Mouse (Mus musculus) embryonic facial prominence, embryonic 11.5 days (tissue): ENCODE measurements around the gene Ston2. TPM values are rescaled to one million over a fixed set of nuclear protein-coding genes. Genes with fewer than 3 reads are reported as not detected.

Source experiments
- ATAC-seq: fragments of 200-750 bp; cut with Nextera tagmentation; replicated peaks from 2 replicates; pipeline ENCODE4 v1.8.0; 2017; ENCODE audit warnings: low read depth; ENCODE audit not compliant: insufficient number of reproducible peaks, low FRiP score, low TSS enrichment
- DNase-seq: peaks from one replicate; pipeline ENCODE4 v3.0.0-alpha.2; 2015; ENCODE audit warnings: low spot score
- H3K27ac ChIP-seq: fragments of 300-500 bp; sonication (generic); replicated peaks from 2 replicates; pipeline ENCODE4 v1.5.1; 2014; ENCODE audit warnings: mild to moderate bottlenecking, low read depth, low read length, control low read depth
- H3K27me3 ChIP-seq: fragments of 300-500 bp; sonication (generic); 2 replicates; pipeline ENCODE4 v1.6.1; 2014; ENCODE audit warnings: mild to moderate bottlenecking, low read length, moderate library complexity, mixed read lengths; ENCODE audit not compliant: control insufficient read depth, insufficient read depth
- H3K36me3 ChIP-seq: fragments of 300-500 bp; sonication (generic); replicated peaks from 2 replicates; pipeline ENCODE4 v1.6.1; 2014; ENCODE audit warnings: low read depth, mild to moderate bottlenecking, low read length, moderate library complexity, mixed read lengths; ENCODE audit not compliant: control insufficient read depth, insufficient read depth
- H3K4me1 ChIP-seq: fragments of 300-500 bp; sonication (generic); 2 replicates; pipeline ENCODE4 v1.6.1; 2014; ENCODE audit warnings: low read length, mixed read lengths; ENCODE audit not compliant: control insufficient read depth, insufficient read depth
- H3K4me2 ChIP-seq: fragments of 300-500 bp; sonication (generic); 2 replicates; pipeline ENCODE4 v1.6.1; 2014; ENCODE audit warnings: low read depth, mild to moderate bottlenecking, control low read depth, low read length, moderate library complexity
- H3K4me3 ChIP-seq: fragments of 300-500 bp; sonication (generic); 2 replicates; pipeline ENCODE4 v1.5.1; 2014; ENCODE audit warnings: low read depth, low read length, control low read depth
- H3K9ac ChIP-seq: fragments of 300-500 bp; sonication (generic); replicated peaks from 2 replicates; pipeline ENCODE4 v1.6.1; 2014; ENCODE audit warnings: mild to moderate bottlenecking, control low read depth, low read length
- H3K9me3 ChIP-seq: fragments of 300-500 bp; sonication (generic); replicated peaks from 2 replicates; pipeline ENCODE4 v1.6.1; 2016; ENCODE audit warnings: mild to moderate bottlenecking, low read length, inconsistent platforms, mixed read lengths; ENCODE audit not compliant: control insufficient read depth
- WGBS: fragments of 180-500 bp; shearing (Covaris S2); extraction: QIAGEN DNeasy Blood & Tissue Kit; methylation state at CpG from one replicate; pipeline ENCODE4 v1.1.7; 2014; 5-methylcytosine and 5-hydroxymethylcytosine counted together
- polyA plus RNA-seq: library from polyadenylated mRNA; unstranded; fragments of >200 nt; fragmentation: Nextera tagmentation; extraction: Ambion mirVana; gene quantifications from 2 replicates; pipeline ENCODE4 v1.2.1, GENCODE M21; 2014

Gene Ston2
- polyA plus RNA-seq, 1 experiment from 2014 or later: 5.4 TPM

DNA sequence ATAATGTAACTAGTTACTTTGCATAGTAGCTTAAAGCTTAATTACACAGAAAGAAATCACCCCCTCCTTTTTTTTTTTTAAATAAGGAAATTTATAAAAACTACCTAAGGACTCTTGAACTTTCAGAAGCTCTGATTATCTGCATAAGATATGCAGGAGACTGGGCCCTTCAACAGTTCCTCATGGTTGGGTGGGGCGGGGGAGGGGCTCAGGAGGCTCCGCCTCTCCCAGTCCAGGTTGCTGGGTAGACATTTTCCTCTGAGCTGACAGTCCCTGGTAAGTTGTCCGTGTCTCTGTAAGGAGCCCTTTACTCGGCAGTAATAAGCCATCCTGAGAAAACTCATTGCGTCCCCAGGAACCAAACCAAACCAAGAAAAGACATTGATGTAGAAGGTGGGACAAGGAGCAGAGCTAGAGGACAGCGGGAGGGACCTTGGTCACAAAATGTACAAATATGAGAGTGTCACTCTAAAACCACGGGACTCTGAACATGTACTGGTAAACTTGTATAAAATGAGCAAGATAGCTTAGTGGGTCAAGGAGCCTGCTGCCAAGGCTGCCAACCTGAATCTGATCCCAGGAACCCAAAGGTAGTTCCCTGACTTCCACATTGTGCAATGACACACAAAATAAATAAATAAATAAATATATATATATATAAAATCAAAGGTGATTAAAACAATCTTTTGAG is 88.6 kb downstream of the Ston2 start:
- H3K36me3 ChIP-seq: no peaks in the 10 kb centered on the region
- no peak overlapping the region for H3K4me3 ChIP-seq
- no peak for ATAC-seq
- DNase-seq: no peak
- H3K9me3 ChIP-seq: no peaks in the 10 kb centered on the region
- no peak overlapping the region for H3K9ac ChIP-seq
- H3K27ac ChIP-seq: no peak overlapping the region
- no peaks in the 10 kb centered on the region for H3K27me3 ChIP-seq
- 89% methylated on average over 7 of the region's 7 CpGs for WGBS
- no peaks in the 10 kb centered on the region for H3K4me1 ChIP-seq
- no peak overlapping the region for H3K4me2 ChIP-seq

DNA sequence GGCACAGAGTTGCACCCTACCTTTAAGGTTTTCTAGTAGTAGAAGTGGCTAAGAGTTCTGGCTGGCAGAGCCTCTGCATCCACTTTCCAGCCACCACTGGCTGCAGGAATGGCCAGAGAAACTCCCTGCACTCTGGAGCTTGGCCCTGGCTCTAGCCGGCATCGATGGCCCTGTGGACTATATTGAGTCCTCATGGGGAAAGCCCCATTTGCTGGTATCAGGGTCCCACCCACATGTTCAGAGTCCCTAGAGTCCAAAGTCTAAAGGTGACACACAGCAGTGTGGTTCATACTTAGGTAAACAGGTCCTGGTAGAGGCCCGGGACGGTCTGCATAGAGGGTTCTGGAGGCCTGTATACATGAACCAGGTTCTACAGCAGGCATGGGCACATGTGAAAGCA is 92.0 kb downstream of the Ston2 start:
- ATAC-seq (no peak), DNase-seq (no peak)
- WGBS: 84% methylated on average over 4 of the region's 4 CpGs
- H3K4me1 ChIP-seq: no peaks in the 10 kb centered on the region
- H3K9me3 ChIP-seq: no peaks in the 10 kb centered on the region
- no peak overlapping the region for H3K4me2 ChIP-seq
- no peaks in the 10 kb centered on the region for H3K36me3 ChIP-seq
- H3K4me3 ChIP-seq: no peak overlapping the region
- H3K9ac ChIP-seq: no peak overlapping the region
- H3K27me3 ChIP-seq: no peaks in the 10 kb centered on the region
- H3K27ac ChIP-seq: no peak overlapping the region

DNA sequence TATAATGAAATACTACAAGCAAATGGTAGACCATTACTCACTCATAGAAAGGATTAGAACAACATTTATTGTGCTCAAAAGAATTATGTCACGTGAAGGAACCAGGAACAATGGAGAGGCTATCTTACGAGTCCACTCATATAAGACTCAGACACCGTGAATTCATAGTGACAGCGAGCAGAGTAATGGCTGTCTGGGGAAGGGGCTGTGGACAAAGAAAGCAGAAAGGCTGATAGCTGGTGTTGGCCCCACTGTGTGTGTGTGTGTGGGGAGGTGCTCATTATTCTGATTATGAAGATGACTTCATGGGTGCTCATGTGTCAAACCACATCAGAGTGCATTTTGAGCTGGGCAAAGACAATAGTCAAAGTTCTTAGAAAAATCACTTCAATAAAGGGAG is 92.4 kb downstream of the Ston2 start:
- DNase-seq: no peak
- H3K36me3 ChIP-seq: no peaks in the 10 kb centered on the region
- 80% methylated on average over 4 of the region's 4 CpGs for WGBS

DNA sequence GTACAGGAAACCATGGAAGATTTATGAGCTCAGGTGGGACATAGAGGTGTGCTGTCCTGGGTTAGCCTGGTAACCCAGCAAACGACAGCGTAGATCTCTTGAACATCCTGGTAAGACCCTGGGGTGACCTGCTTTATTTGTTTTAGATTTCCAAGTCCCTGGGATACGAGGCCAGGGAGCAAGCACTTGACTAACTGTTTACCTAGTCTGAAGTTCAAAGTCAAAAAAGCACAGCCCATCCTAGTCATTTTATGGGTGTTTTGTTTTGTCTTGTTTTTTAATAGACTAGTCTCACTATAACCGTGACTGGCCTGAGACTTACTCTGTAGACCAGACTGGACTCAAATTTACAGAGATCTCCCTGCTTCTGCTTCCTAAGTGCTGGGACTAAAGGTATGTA is 93.4 kb downstream of the Ston2 start:
- Histone ChIP-seq H3K9ac (no peak overlapping the region), H3K27ac (no peak overlapping the region), H3K27me3 (no peaks in the 10 kb centered on the region), H3K9me3 (no peaks in the 10 kb centered on the region), H3K4me3 (no peak overlapping the region), H3K36me3 (no peaks in the 10 kb centered on the region), H3K4me2 (no peak overlapping the region), H3K4me1 (no peaks in the 10 kb centered on the region)
- ATAC-seq (no peak), DNase-seq (no peak)
- WGBS: 71% methylated on average over 4 of the region's 4 CpGs

More for the DNA sequence above, 92.4 kb downstream of the Ston2 start:
- H3K9me3 ChIP-seq: no peaks in the 10 kb centered on the region
- H3K9ac ChIP-seq: no peak overlapping the region
- no peak overlapping the region for H3K27ac ChIP-seq
- no peaks in the 10 kb centered on the region for H3K27me3 ChIP-seq
- no peak overlapping the region for H3K4me2 ChIP-seq
- H3K4me3 ChIP-seq: no peak overlapping the region
- ATAC-seq: no peak
- no peaks in the 10 kb centered on the region for H3K4me1 ChIP-seq

DNA sequence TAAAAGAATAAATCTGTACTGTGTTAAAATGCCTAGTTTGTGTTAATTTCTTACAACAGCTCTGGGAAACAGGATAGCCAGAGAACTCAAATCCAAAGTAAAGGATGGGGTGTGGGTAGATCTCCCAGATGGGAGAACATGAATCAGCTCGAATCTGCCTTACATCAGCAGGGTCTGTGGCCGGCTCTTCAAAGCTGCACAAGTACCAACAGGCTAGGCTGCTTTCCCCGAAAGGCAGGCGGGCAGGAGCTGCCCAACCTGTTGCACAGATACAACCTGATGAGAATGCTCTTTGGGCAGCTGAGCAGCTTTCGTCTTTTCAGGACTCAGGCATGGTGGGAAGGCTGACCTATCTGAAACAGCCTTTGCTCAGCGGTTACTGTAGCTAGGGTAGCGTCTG is 94.6 kb downstream of the Ston2 start:
- DNase-seq (peak; percentile 47), ATAC-seq (no peak)
- Histone ChIP-seq H3K27ac (no peak overlapping the region), H3K27me3 (no peaks in the 10 kb centered on the region), H3K9ac (no peak overlapping the region), H3K9me3 (no peaks in the 10 kb centered on the region), H3K4me2 (no peak overlapping the region), H3K4me1 (no peaks in the 10 kb centered on the region), H3K4me3 (no peak overlapping the region), H3K36me3 (no peaks in the 10 kb centered on the region)
- 80% methylated on average over 7 of the region's 7 CpGs for WGBS

DNA sequence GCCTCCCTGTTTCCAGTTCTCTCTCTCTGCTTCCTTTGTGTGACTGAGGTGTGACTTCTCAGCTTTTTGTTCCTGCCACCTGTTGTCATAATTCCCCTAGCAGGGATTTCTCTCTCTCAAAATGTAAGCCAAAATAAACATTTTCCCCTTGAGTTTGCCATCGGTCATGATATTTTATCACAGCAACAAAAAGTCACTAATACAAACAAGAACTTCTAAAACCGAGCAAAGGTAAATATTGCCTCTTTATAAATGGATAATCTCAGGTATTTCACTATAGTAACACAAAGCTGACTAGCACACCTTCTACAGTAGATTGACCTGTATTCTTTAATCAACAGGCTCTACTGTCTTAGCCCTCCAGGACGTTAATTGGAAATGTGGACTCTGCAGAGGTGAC is 95.2 kb downstream of the Ston2 start:
- Histone ChIP-seq H3K9me3 (no peaks in the 10 kb centered on the region), H3K4me1 (no peaks in the 10 kb centered on the region), H3K27ac (no peak overlapping the region), H3K9ac (no peak overlapping the region), H3K4me2 (no peak overlapping the region), H3K27me3 (no peaks in the 10 kb centered on the region), H3K4me3 (no peak overlapping the region), H3K36me3 (no peaks in the 10 kb centered on the region)
- DNase-seq: no peak
- ATAC-seq: no peak
- WGBS: 85% methylated on average over 3 of the region's 3 CpGs

DNA sequence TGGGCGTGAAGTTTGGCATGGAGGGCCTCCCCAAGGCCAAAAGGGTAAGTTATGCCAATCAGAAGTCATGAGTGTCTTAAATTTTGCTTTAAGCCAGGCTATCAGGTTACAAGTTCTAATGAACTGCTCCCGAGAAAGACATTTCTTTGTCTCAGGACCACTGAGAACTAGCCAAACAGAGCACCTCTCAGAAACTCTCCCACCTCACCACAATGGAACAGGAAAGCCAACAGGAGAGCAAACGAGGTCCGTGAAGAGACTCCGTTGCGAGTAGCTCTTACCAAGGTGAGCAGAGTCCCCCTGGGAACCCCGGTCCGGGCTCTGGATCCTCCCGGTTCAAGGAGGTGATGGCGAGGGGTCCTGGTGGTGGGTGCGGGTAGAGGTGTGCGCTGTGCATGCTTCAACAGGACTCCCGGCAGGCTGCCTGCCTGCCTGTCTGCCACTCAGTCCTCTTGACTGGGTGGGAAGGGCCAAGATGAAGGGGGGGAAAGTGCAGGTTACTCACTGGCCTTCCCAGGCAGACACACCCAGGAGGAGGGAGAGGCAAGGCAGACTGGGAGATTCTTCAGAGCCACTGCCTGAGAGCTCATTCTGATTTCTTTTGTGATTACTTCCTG is 102.4 kb downstream of the Ston2 start:
- Histone ChIP-seq H3K27me3 (no peaks in the 10 kb centered on the region), H3K9me3 (no peaks in the 10 kb centered on the region), H3K4me3 (peak overlapping the region; percentile 18), H3K27ac (0 out of 2 replicates have a peak overlapping the region, but pooled peaks have one; percentile 35), H3K4me1 (peaks cover 3% of the 10 kb centered on the region), H3K9ac (peak overlapping the region; percentile 43), H3K36me3 (no peaks in the 10 kb centered on the region), H3K4me2 (peak overlapping the region; percentile 50)
- ATAC-seq (peak; percentile 70), DNase-seq (peak; percentile 58)
- 8% methylated on average over 13 of the region's 13 CpGs for WGBS

DNA sequence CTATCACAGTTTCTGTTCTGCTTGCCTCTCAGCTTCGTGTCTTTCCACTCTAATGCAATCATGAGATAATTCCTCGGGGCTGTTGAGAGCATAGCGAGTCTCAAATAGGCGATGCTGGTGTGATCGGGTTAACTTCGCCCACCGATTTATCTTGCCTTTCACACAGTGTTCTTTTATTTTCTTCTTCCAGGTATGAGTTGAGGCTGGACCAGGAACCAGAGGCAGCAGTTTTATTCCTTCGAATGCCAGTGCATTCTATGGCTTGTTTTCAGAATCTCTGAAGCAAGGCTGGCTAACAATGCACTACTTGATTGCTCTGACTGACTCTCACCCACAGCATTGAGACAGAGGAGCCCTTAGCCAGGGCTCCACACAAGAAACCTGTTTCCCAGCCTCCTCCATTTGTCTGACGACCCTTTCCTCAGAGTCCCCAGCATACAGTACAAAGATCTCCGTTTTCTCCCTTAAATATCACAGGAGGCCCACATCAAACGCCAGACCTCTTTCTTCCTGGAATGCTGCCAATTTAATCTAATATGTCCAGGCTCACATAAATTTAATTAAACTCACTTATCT is 103.3 kb downstream of the Ston2 start:
- DNase-seq (peak; percentile 15), ATAC-seq (no peak)
- Histone ChIP-seq H3K4me2 (peak overlapping the region; percentile 50), H3K4me3 (no peak overlapping the region; the same call in none of the 2 replicates), H3K27ac (0 out of 2 replicates have a peak overlapping the region, but pooled peaks have one; percentile 9), H3K36me3 (no peaks in the 10 kb centered on the region), H3K4me1 (peaks cover 3% of the 10 kb centered on the region), H3K9me3 (no peaks in the 10 kb centered on the region), H3K27me3 (no peaks in the 10 kb centered on the region), H3K9ac (peak overlapping the region; percentile 28; the same call in 1 of the 2 replicates)
- 19% methylated on average over 11 of the region's 11 CpGs for WGBS
